Mouse (Mus musculus) stomach, postnatal 0 days (tissue): Measurements from ENCODE around the gene Hsp90aa1.
"Not testable (repeated sequence)": the region's sequence is repeated elsewhere in the genome, so short reads cannot be mapped to it uniquely, and the experiment has no call there.

ENCODE experiments used
- CTCF ChIP-seq: IDR thresholded peaks from 2 replicates; pipeline ENCODE4 v1.5.1; 2016; ENCODE audit warnings: antibody characterized with exemption, low read depth, mild to moderate bottlenecking, moderate library complexity
- EP300 ChIP-seq: optimal IDR thresholded peaks from 2 replicates; pipeline ENCODE3; 2016; ENCODE audit warnings: antibody characterized with exemption

GRCm38 (mm10) chr12:110693378-110693777, 9.2 kb downstream of the Hsp90aa1 start:
- not testable (repeated sequence) for TF ChIP-seq CTCF, EP300
